Comparison of ENCODE assay signal across 9 mouse cellular contexts in the genomic region with DNA sequence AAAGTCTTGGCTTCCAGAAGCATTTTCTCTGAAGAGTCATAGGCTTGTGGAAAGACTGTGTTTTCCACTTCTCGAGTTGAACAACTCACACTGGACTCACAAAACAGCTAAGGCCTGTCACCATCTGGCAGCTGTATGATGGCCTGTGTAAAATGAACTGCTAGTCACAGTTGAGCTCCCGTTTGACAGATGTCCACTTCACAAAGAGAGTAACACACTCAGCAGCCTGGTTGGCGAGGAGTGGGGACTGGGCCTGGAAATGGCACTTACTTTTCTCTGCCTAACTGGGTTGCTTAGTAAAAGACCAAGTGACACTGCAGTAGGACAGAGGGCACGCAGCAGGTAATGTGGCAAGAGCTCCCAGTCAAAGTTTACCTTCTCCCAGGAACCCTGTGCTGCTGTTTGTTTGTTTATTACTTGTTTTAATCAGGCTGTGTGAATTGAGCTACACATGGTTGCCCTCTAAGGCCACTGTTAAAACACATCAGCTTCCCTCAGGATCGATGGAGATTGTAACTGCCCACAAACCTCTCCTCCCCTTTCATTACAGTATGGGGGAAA.
DNase-seq lines count a peak whose midpoint lies in the region; ATAC-seq and TF ChIP-seq lines count a peak whose summit lies in the region.
"Had no signal": no experiment of that assay in that cellular context is flagged by ENCODE, and none has a peak within 500 bp of the region (broad histone marks: within the 10 kb centered on the region; RNA-seq: fewer than 3 reads in every experiment).

No protein-coding gene starts in this region.

- no peaks in the 10 kb centered on the region for H3K9me3 ChIP-seq in hindbrain, embryonic 13.5 days

- H3K36me3 ChIP-seq in kidney, adult 2 months (ENCODE audit: control insufficient read depth, insufficient read depth, low read length) = no peaks in the 10 kb centered on the region
- H3K36me3 ChIP-seq in hindbrain, embryonic 13.5 days = no peaks in the 10 kb centered on the region
- H3K36me3 ChIP-seq in small intestine, adult 2 months (ENCODE audit: control insufficient read depth, insufficient read depth, low read length) = no peaks in the 10 kb centered on the region

- TF ChIP-seq CTCF in kidney, adult 2 months (conservative IDR thresholded peaks at IDR 0.05; ENCODE audit: insufficient read depth, insufficient read length, low read depth, low read length) = no peak
- no peak for TF ChIP-seq CTCF in small intestine, adult 2 months (IDR thresholded peaks at IDR 0.05; ENCODE audit: extremely low read depth, insufficient read length, insufficient replicate concordance, low read depth, low read length)

- no peak overlapping the region for H3K9ac ChIP-seq in hindbrain, embryonic 13.5 days

- H3K4me1 ChIP-seq in kidney, adult 2 months (ENCODE audit: control insufficient read depth, insufficient read depth, low read length) = no peaks in the 10 kb centered on the region
- H3K4me1 ChIP-seq in hindbrain, embryonic 13.5 days (replicated peaks) = peaks cover 21% of the 10 kb centered on the region
- H3K4me1 ChIP-seq in small intestine, adult 2 months (ENCODE audit: control insufficient read depth, insufficient read depth, insufficient read length, low read length) = peaks cover 6% of the 10 kb centered on the region; the same call in 1 of the 2 replicates

- ATAC-seq in hindbrain, embryonic 13.5 days (ENCODE audit: low FRiP score) = peak; percentile 59; the same call in 1 of the 2 replicates

- peak; percentile 24 for DNase-seq in kidney, adult 2 months
- no peak for DNase-seq in kidney, postnatal 4 days
- peak; percentile 34 for DNase-seq in thymus, postnatal 14 days
- DNase-seq in thymus, postnatal 10 days (ENCODE audit: low spot score in 2 of 2) = no peak
- no peak for DNase-seq in layer of hippocampus, adult 11-12 months (ENCODE audit: low spot score)
- DNase-seq in right cerebral cortex, postnatal 14 days = no peak
- DNase-seq: cerebellum, adult 11 months had no signal

- WGBS in kidney, adult 2 months = 42% methylated on average over 5 of the region's 5 CpGs
- 30% methylated on average over 5 of the region's 5 CpGs for WGBS in hindbrain, embryonic 13.5 days
- WGBS in small intestine, adult 2 months = 48% methylated on average over 5 of the region's 5 CpGs

- H3K4me3 ChIP-seq in kidney, adult 2 months (ENCODE audit: insufficient read depth, low read depth, low read length) = no peak overlapping the region
- H3K4me3 ChIP-seq in hindbrain, embryonic 13.5 days = no peak overlapping the region
- no peak overlapping the region for H3K4me3 ChIP-seq in small intestine, adult 2 months (ENCODE audit: low read depth, low read length)

- TF ChIP-seq POLR2A in kidney, adult 2 months (IDR thresholded peaks at IDR 0.05; ENCODE audit: low read depth, low read length) = no peak
- TF ChIP-seq POLR2A in small intestine, adult 2 months (IDR thresholded peaks at IDR 0.05; ENCODE audit: low read depth, low read length) = no peak

- no peak overlapping the region for H3K27ac ChIP-seq in kidney, adult 2 months (ENCODE audit: insufficient read depth, low read depth, low read length)
- H3K27ac ChIP-seq in hindbrain, embryonic 13.5 days = peak overlapping the region; percentile 58; the same call in 1 of the 2 replicates
- H3K27ac ChIP-seq in small intestine, adult 2 months (ENCODE audit: insufficient read depth, low read depth, low read length) = peak overlapping the region; percentile 31

- no peaks in the 10 kb centered on the region for H3K27me3 ChIP-seq in kidney, adult 2 months (replicated peaks; ENCODE audit: control insufficient read depth, insufficient read depth, low read length)
- no peaks in the 10 kb centered on the region for H3K27me3 ChIP-seq in hindbrain, embryonic 13.5 days
- no peaks in the 10 kb centered on the region for H3K27me3 ChIP-seq in small intestine, adult 2 months (ENCODE audit: control insufficient read depth, insufficient read depth, low read length)

- H3K4me2 ChIP-seq in hindbrain, embryonic 13.5 days = no peak overlapping the region

Comparison
In these comparisons a context has a peak if more than half of its experiments do, and no peak if none do; other contexts are left out.
1. DNase-seq: peak in kidney, adult 2 months (single experiment) and thymus, postnatal 14 days (single experiment); none in kidney, postnatal 4 days (0 of 2), thymus, postnatal 10 days (0 of 2), layer of hippocampus, adult 11-12 months (single experiment) and right cerebral cortex, postnatal 14 days (single experiment).